Mouse (Mus musculus): ENCODE measurements at regions not wholly inside any gene's neighbourhood (a gene's known extent, or its start where the extent isn't known, plus 50 kb on each side); places are given as distances from the start of the nearest gene placed in this dataset.
A peak's percentile ranks its signal among the peaks of the same experiment; 100 is the strongest.

- Histone ChIP-seq H3K27ac (ENCODE audit: control insufficient read depth, low read depth, low read length) (no peak overlapping the region), H3K9me3 (replicated peaks; ENCODE audit: insufficient read depth, low read length) (no peaks in the 10 kb centered on the region)
- TF ChIP-seq MYC (IDR thresholded peaks at IDR 0.05; ENCODE audit: low read depth, low read length) = no peak
- TF ChIP-seq ELF1 (IDR thresholded peaks at IDR 0.05; ENCODE audit: low read depth, low read length) = no peak
- no peak for TF ChIP-seq SMC3 (IDR thresholded peaks at IDR 0.05; ENCODE audit: low read depth, low read length)
- TF ChIP-seq CHD2 (IDR thresholded peaks at IDR 0.05; ENCODE audit: low read length) = no peak
- no peak for TF ChIP-seq USF1 (IDR thresholded peaks at IDR 0.05; ENCODE audit: low read depth, low read length)
- TF ChIP-seq ZKSCAN1 (IDR thresholded peaks at IDR 0.05; ENCODE audit: low read depth, low read length) = no peak
- no peak for TF ChIP-seq MAZ (IDR thresholded peaks at IDR 0.05; ENCODE audit: low read depth, low read length)
- no peak for TF ChIP-seq NRF1 (IDR thresholded peaks at IDR 0.05; ENCODE audit: insufficient read depth, low read depth, low read length, poor library complexity, severe bottlenecking)
- TF ChIP-seq CTCF (IDR thresholded peaks at IDR 0.05 in 2 of 3, conservative IDR thresholded peaks at IDR 0.05 in 1 of 3; ENCODE audit: control insufficient read depth in 1 of 3, insufficient read depth in 1 of 3, low read depth in 2 of 3, low read length in 3 of 3, poor library complexity in 1 of 3, severe bottlenecking in 1 of 3) = no peak
- no peak for TF ChIP-seq SIN3A (IDR thresholded peaks at IDR 0.05; ENCODE audit: low read length)
- TF ChIP-seq MEF2A (IDR thresholded peaks at IDR 0.05; ENCODE audit: extremely low read depth, insufficient replicate concordance, low read depth, low read length, poor library complexity, severe bottlenecking) = no peak
- no peak for TF ChIP-seq GABPA (IDR thresholded peaks at IDR 0.05; ENCODE audit: low read depth, low read length)
- TF ChIP-seq MAFK (IDR thresholded peaks at IDR 0.05; ENCODE audit: borderline replicate concordance, low read depth, low read length) = no peak
- no peak for TF ChIP-seq TBP (IDR thresholded peaks at IDR 0.05; ENCODE audit: low read depth, low read length)
- TF ChIP-seq MAX (IDR thresholded peaks at IDR 0.05; ENCODE audit: low read length) = no peak
- TF ChIP-seq POLR2AphosphoS5 (IDR thresholded peaks at IDR 0.05; ENCODE audit: borderline replicate concordance, low read depth, low read length) = no peak
- no peak for TF ChIP-seq ETS1 (IDR thresholded peaks at IDR 0.05; ENCODE audit: low read depth, low read length)
These were observed 174.2 kb upstream of the Ercc4 start for GRCm38 (mm10) chr16:12935266-12935665.

DNA sequence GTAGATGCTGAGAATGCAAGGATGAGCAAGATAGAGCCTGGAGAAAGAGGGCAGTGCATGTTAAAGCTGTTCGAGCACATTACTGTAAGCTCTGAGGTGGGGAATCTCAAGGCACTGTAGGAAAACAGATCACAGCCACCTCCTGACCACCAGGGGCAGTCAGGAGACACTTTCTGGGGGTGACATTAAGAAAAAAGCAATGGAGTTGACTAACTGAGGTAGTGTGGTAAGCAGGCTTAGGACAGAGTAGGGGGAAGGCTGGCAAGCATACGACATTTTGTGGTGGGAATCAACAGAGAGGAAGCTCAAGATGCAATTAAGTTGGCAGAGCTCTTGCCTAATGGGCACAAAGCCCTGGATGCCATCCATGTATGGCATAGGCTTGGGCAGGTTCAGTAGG is 172.9 kb upstream of the Ercc4 start:
- Histone ChIP-seq H3K4me3 (ENCODE audit: control insufficient read depth in 1 of 2, insufficient read depth in 1 of 2, low read depth in 2 of 2, low read length in 2 of 2) (no peak overlapping the region), H3K27ac (ENCODE audit: control insufficient read depth, low read depth, low read length) (no peak overlapping the region), H3K4me1 (ENCODE audit: control insufficient read depth in 1 of 2, insufficient read depth in 2 of 2, low read length in 2 of 2) (no peaks in the 10 kb centered on the region), H3K9ac (ENCODE audit: control insufficient read depth, low read depth, low read length, poor library complexity, severe bottlenecking) (no peak overlapping the region), H3K79me2 (ENCODE audit: control insufficient read depth, insufficient read depth, low read length, poor library complexity) (no peaks in the 10 kb centered on the region), H3K9me3 (replicated peaks; ENCODE audit: insufficient read depth, low read length) (no peaks in the 10 kb centered on the region), H3K36me3 (ENCODE audit: control insufficient read depth in 1 of 2, insufficient read depth in 2 of 2, low read length in 2 of 2) (no peaks in the 10 kb centered on the region), H3K27me3 (ENCODE audit: control insufficient read depth in 1 of 2, insufficient read depth in 2 of 2, low read length in 2 of 2) (no peaks in the 10 kb centered on the region)
- TF ChIP-seq RCOR1 (IDR thresholded peaks at IDR 0.05; ENCODE audit: low read depth, low read length) = no peak
- TF ChIP-seq CTCF (IDR thresholded peaks at IDR 0.05 in 2 of 3, conservative IDR thresholded peaks at IDR 0.05 in 1 of 3; ENCODE audit: control insufficient read depth in 1 of 3, insufficient read depth in 1 of 3, low read depth in 2 of 3, low read length in 3 of 3, poor library complexity in 1 of 3, severe bottlenecking in 1 of 3) = 0 out of 6 replicates have a peak, but pooled peaks of 1 of the 3 experiments have one; percentile 4
- DNase-seq (ENCODE audit: low read depth, low spot score) = no peak

More at GRCm38 (mm10) chr16:12935266-12935665, 174.2 kb upstream of the Ercc4 start:
- Histone ChIP-seq H3K79me2 (ENCODE audit: control insufficient read depth, insufficient read depth, low read length, poor library complexity) (no peaks in the 10 kb centered on the region), H3K27me3 (ENCODE audit: control insufficient read depth in 1 of 2, insufficient read depth in 2 of 2, low read length in 2 of 2) (no peaks in the 10 kb centered on the region), H3K36me3 (ENCODE audit: control insufficient read depth in 1 of 2, insufficient read depth in 2 of 2, low read length in 2 of 2) (no peaks in the 10 kb centered on the region), H3K4me1 (ENCODE audit: control insufficient read depth in 1 of 2, insufficient read depth in 2 of 2, low read length in 2 of 2) (no peaks in the 10 kb centered on the region), H3K4me3 (ENCODE audit: control insufficient read depth in 1 of 2, insufficient read depth in 1 of 2, low read depth in 2 of 2, low read length in 2 of 2) (no peak overlapping the region), H3K9ac (ENCODE audit: control insufficient read depth, low read depth, low read length, poor library complexity, severe bottlenecking) (no peak overlapping the region)
- no peak for DNase-seq (ENCODE audit: low read depth, low spot score)
